Mouse (Mus musculus) CH12.LX (cell line): ENCODE data around the gene Mprip. TPM values are rescaled to one million over a fixed set of nuclear protein-coding genes. Genes with fewer than 3 reads are reported as not detected.

ENCODE experiments used
- DNase-seq: peaks from one replicate; pipeline ENCODE4 v3.0.0-alpha.2; 2013; ENCODE audit errors: extremely low read depth
- H3K27ac ChIP-seq: 2 replicates; pipeline ENCODE4 v1.5.1; 2012; ENCODE audit warnings: low read depth, mild to moderate bottlenecking, control low read depth, moderate library complexity; ENCODE audit not compliant: insufficient read depth
- H3K27me3 ChIP-seq: replicated peaks from 2 replicates; pipeline ENCODE3; 2012; ENCODE audit warnings: inconsistent platforms
- H3K36me3 ChIP-seq, 2 experiments: replicated peaks in 1 of 2; 2 replicates each; pipeline versions ENCODE3 to v1.6.1; 2012; ENCODE audit warnings: inconsistent platforms in 1 of 2, low read length in 1 of 2, mild to moderate bottlenecking in 1 of 2, mixed read lengths in 1 of 2, moderate library complexity in 1 of 2; ENCODE audit not compliant: control insufficient read depth in 1 of 2, insufficient read depth in 1 of 2
- H3K4me1 ChIP-seq, 2 experiments: 2 replicates each; pipeline ENCODE4 v1.6.1; 2012; ENCODE audit warnings: inconsistent platforms in 1 of 2, moderate library complexity in 1 of 2; ENCODE audit not compliant: insufficient read depth in 2 of 2, control insufficient read depth in 1 of 2
- H3K4me2 ChIP-seq: 2 replicates; pipeline ENCODE4 v1.6.1; 2012; ENCODE audit warnings: low read depth, mild to moderate bottlenecking, control low read depth; ENCODE audit not compliant: poor library complexity, insufficient read depth, severe bottlenecking
- H3K4me3 ChIP-seq, 3 experiments: fragments of 150-350 bp in 1 of 3; sonication (generic) in 1 of 3; replicated peaks in 1 of 3; 2 replicates each; pipeline versions ENCODE3 to v1.5.1; 2011 to 2012; ENCODE audit warnings: low read depth in 2 of 3, low read length in 2 of 3, mild to moderate bottlenecking in 2 of 3, moderate library complexity in 2 of 3, control low read depth in 1 of 3, improper control_type of control experiment in 1 of 3, inconsistent platforms in 1 of 3, mixed read lengths in 1 of 3; ENCODE audit not compliant: poor library complexity in 1 of 3
- H3K79me2 ChIP-seq: replicated peaks from 2 replicates; pipeline ENCODE4 v1.6.1; 2012; ENCODE audit warnings: mild to moderate bottlenecking, moderate library complexity; ENCODE audit not compliant: control insufficient read depth, poor library complexity, insufficient read depth, severe bottlenecking; ENCODE audit errors: extremely low read depth
- H3K9ac ChIP-seq: 2 replicates; pipeline ENCODE4 v1.6.1; 2012; ENCODE audit warnings: low read depth, mild to moderate bottlenecking, control low read depth, moderate library complexity; ENCODE audit not compliant: insufficient read depth
- H3K9me3 ChIP-seq: replicated peaks from 2 replicates; pipeline ENCODE3; 2012; ENCODE audit warnings: low read length, inconsistent platforms, mixed read lengths
- BHLHE40 ChIP-seq: IDR thresholded peaks from 2 replicates; pipeline ENCODE4 v1.6.1; 2011; ENCODE audit warnings: mild to moderate bottlenecking, low read depth, low read length, improper control_type of control experiment
- CHD1 ChIP-seq: IDR thresholded peaks from 2 replicates; pipeline ENCODE4 v1.6.1; 2012; ENCODE audit warnings: low read depth, low read length, improper control_type of control experiment, inconsistent platforms
- ELF1 ChIP-seq: IDR thresholded peaks from 2 replicates; pipeline ENCODE4 v1.6.1; 2014; ENCODE audit warnings: low read depth, mild to moderate bottlenecking, inconsistent platforms, low read length, improper control_type of control experiment
- ETS1 ChIP-seq: conservative IDR thresholded peaks from 2 replicates; pipeline ENCODE4 v1.6.1; 2012; ENCODE audit warnings: low read depth, mild to moderate bottlenecking, inconsistent platforms, low read length, improper control_type of control experiment, moderate library complexity
- JUND ChIP-seq: conservative IDR thresholded peaks from 2 replicates; pipeline ENCODE4 v1.6.1; 2011; ENCODE audit warnings: low read depth, low read length, improper control_type of control experiment
- KAT2A ChIP-seq: IDR thresholded peaks from 2 replicates; pipeline ENCODE4 v1.6.1; 2012; ENCODE audit warnings: low read length, improper control_type of control experiment, inconsistent platforms; ENCODE audit not compliant: insufficient replicate concordance
- MAZ ChIP-seq: IDR thresholded peaks from 2 replicates; pipeline ENCODE4 v1.6.1; 2012; ENCODE audit warnings: low read depth, mild to moderate bottlenecking, inconsistent platforms, low read length, improper control_type of control experiment, moderate library complexity
- MEF2A ChIP-seq: IDR thresholded peaks from 2 replicates; pipeline ENCODE4 v1.6.1; 2014; ENCODE audit warnings: low read depth, mild to moderate bottlenecking, inconsistent platforms, low read length, improper control_type of control experiment, borderline replicate concordance
- MYC ChIP-seq: IDR thresholded peaks from 2 replicates; pipeline ENCODE4 v1.6.1; 2011; ENCODE audit warnings: low read depth, mild to moderate bottlenecking, improper control_type of control experiment, low read length
- NELFE ChIP-seq: IDR thresholded peaks from 2 replicates; pipeline ENCODE4 v1.6.1; 2011; ENCODE audit warnings: low read depth, low read length, improper control_type of control experiment
- NRF1 ChIP-seq: IDR thresholded peaks from 2 replicates; pipeline ENCODE4 v1.6.1; 2014; ENCODE audit warnings: low read depth, mild to moderate bottlenecking, inconsistent platforms, low read length, improper control_type of control experiment, moderate library complexity
- PAX5 ChIP-seq: IDR thresholded peaks from 2 replicates; pipeline ENCODE4 v1.6.1; 2012; ENCODE audit warnings: low read length, inconsistent platforms, mixed read lengths
- POLR2AphosphoS2 ChIP-seq: IDR thresholded peaks from 2 replicates; pipeline ENCODE4 v1.6.1; 2011; ENCODE audit warnings: low read depth, low read length, improper control_type of control experiment
- RAD21 ChIP-seq: IDR thresholded peaks from 2 replicates; pipeline ENCODE4 v1.6.1; 2011; ENCODE audit warnings: low read depth, mild to moderate bottlenecking, low read length, improper control_type of control experiment, moderate library complexity
- RCOR1 ChIP-seq: conservative IDR thresholded peaks from 2 replicates; pipeline ENCODE4 v1.6.1; 2012; ENCODE audit warnings: low read depth, mild to moderate bottlenecking, inconsistent platforms, low read length, improper control_type of control experiment
- SIN3A ChIP-seq: IDR thresholded peaks from 2 replicates; pipeline ENCODE4 v1.6.1; 2012; ENCODE audit warnings: low read length, improper control_type of control experiment, inconsistent platforms
- TCF12 ChIP-seq: IDR thresholded peaks from 2 replicates; pipeline ENCODE4 v1.6.1; 2014; ENCODE audit warnings: low read depth, mild to moderate bottlenecking, inconsistent platforms, low read length, improper control_type of control experiment
- USF1 ChIP-seq: IDR thresholded peaks from 2 replicates; pipeline ENCODE4 v1.6.1; 2014; ENCODE audit warnings: low read depth, mild to moderate bottlenecking, inconsistent platforms, low read length, improper control_type of control experiment
- USF2 ChIP-seq: conservative IDR thresholded peaks from 2 replicates; pipeline ENCODE4 v1.6.1; 2011; ENCODE audit warnings: low read depth, low read length, improper control_type of control experiment
- ZKSCAN1 ChIP-seq: IDR thresholded peaks from 2 replicates; pipeline ENCODE4 v1.6.1; 2012; ENCODE audit warnings: low read depth, inconsistent platforms, low read length, improper control_type of control experiment, borderline replicate concordance
- ZMIZ1 ChIP-seq: IDR thresholded peaks from 2 replicates; pipeline ENCODE4 v1.6.1; 2012; ENCODE audit warnings: low read depth, mild to moderate bottlenecking, inconsistent platforms, low read length, improper control_type of control experiment
- ZNF384 ChIP-seq: IDR thresholded peaks from 2 replicates; pipeline ENCODE4 v1.6.1; 2012; ENCODE audit warnings: low read depth, low read length, improper control_type of control experiment, inconsistent platforms
- dilution Hi-C: fragments of 300-500 bp; cut with MboI; formaldehyde crosslinking; loops from 2 replicates; pipeline ENCODE4 v1.14.3; 2020; ENCODE audit warnings: low sequenced_read_pairs; ENCODE audit not compliant: extremely low pct_unique_long_range_greater_than_20kb, extremely low pct_ligation_motif_present
- in situ Hi-C: fragments of 300-500 bp; cut with MboI; formaldehyde crosslinking; loops from 3 replicates; pipeline ENCODE4 v1.14.3; 2019; ENCODE audit warnings: low sequenced_read_pairs, low pct_ligation_motif_present, low pct_unique_long_range_greater_than_20kb, mixed read lengths
- polyA plus RNA-seq: library from polyadenylated mRNA; unstranded; fragments of >175 nt; gene quantifications from 2 replicates; pipeline ENCODE4 v1.2.1, GENCODE M21; 2012; ENCODE audit warnings: low read depth; ENCODE audit not compliant: insufficient read length
- total RNA-seq, 2 experiments: library from RNA; depleted of rRNA; stranded (reverse); fragments of 300-350 nt in 1 of 2; fragments of >200 nt in 1 of 2; gene quantifications; 2 replicates each; pipeline ENCODE4 v1.2.3; 2012 to 2014

The Mprip gene
- total and polyA plus RNA-seq, 3 experiments: 50.6 to 59.5 (median 56.4) TPM

- dilution Hi-C loops: loop anchor here (25.0 kb wide), 1 partner anchor 174 kb away; no protein-coding TSS in a partner anchor
- no peak overlapping the region for H3K9ac ChIP-seq
- no peak overlapping the region for H3K27ac ChIP-seq
- no peak overlapping the region for H3K4me2 ChIP-seq
- no peak overlapping the region for H3K4me3 ChIP-seq
- TF ChIP-seq ETS1: no peak
- no peak for TF ChIP-seq PAX5
- TF ChIP-seq CHD1: no peak
- TF ChIP-seq SIN3A: no peak
- no peak for TF ChIP-seq ZMIZ1
- TF ChIP-seq MEF2A: no peak
- no peak for TF ChIP-seq POLR2AphosphoS2
- no peak for TF ChIP-seq USF1
- no peak for TF ChIP-seq ELF1
- no peak for TF ChIP-seq MYC
- TF ChIP-seq RAD21: no peak
- no peak for TF ChIP-seq NELFE
- no peak for TF ChIP-seq MAZ
- TF ChIP-seq BHLHE40: no peak
- H3K9me3 ChIP-seq: no peaks in the 10 kb centered on the region
- H3K36me3 ChIP-seq: peaks cover 4 to 5% of the 10 kb centered on the region in 2 experiments
- no peaks in the 10 kb centered on the region for H3K79me2 ChIP-seq
- in situ Hi-C loops: no loop called here
- H3K4me1 ChIP-seq: peaks cover 3 to 6% of the 10 kb centered on the region in 2 experiments
- H3K27me3 ChIP-seq: no peaks in the 10 kb centered on the region
- DNase-seq: no peak
These were observed 125.5 kb downstream of the Mprip start for GRCm38 (mm10) chr11:59786444-59787198.

DNA sequence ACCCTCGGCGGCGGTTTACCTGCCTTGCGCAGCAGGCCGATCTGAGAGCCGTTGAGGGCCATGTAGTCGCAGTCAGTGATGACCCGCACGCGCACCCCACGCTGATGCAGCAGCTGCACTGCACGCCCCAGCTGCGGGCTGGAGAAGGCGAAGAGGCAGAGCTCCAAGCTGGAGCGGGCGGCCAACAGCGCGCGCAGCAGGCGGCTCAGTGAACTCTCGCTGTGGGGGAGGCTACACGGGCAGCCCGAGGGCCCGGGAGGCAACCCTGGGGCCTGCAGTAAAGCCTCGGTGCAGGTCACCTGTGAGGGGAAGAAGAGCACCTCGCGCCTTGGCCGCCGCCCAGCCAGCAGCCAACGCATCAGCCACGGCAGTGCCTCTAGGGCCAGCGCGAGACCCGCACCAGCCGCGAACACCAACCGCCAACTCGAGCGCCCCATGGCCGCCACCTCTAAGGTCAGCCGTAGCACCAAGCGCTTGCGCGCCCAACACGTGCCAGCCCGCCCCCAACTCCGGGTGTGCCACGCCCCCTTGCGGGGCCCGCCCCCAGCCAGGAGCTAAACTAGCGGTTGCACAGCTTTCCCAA lies 126.2 kb downstream of the Mprip start, which contains the start of gene Pld6:
TSS of gene Pld6 (minus strand) at position 447 of the 583 bp plus-strand sequence.
- TF ChIP-seq ZKSCAN1: no peak
- no peak for TF ChIP-seq USF2
- no peak for TF ChIP-seq KAT2A
- TF ChIP-seq JUND: no peak
- TF ChIP-seq NRF1: no peak
- TF ChIP-seq CHD1: no peak
- TF ChIP-seq BHLHE40: no peak
- no peak for TF ChIP-seq SIN3A
- no peak for TF ChIP-seq ZNF384
- no peak for TF ChIP-seq PAX5
- no peak for TF ChIP-seq RCOR1
- TF ChIP-seq TCF12: no peak
- H3K4me3 ChIP-seq: no peak within 1 kb of the TSS
- no peak within 1 kb of the TSS for H3K9ac ChIP-seq
- DNase-seq: no peak
- H3K27ac ChIP-seq: no peak within 1 kb of the TSS
- peaks cover 10 to 11% of the 10 kb centered on the region in 2 experiments for H3K36me3 ChIP-seq
- no peaks in the 10 kb centered on the region for H3K9me3 ChIP-seq
- H3K27me3 ChIP-seq: no peaks in the 10 kb centered on the region
- in situ Hi-C loops: no loop called here
- dilution Hi-C loops: loop anchor here (25.0 kb wide), 1 partner anchor 175 kb away; no protein-coding TSS in a partner anchor
- H3K4me1 ChIP-seq: peaks cover 3 to 6% of the 10 kb centered on the region in 2 experiments
- H3K79me2 ChIP-seq: no peaks in the 10 kb centered on the region
- H3K4me2 ChIP-seq: no peak within 1 kb of the TSS
